Comparison of ENCODE assay signal across 8 mouse cellular contexts in the genomic region with DNA sequence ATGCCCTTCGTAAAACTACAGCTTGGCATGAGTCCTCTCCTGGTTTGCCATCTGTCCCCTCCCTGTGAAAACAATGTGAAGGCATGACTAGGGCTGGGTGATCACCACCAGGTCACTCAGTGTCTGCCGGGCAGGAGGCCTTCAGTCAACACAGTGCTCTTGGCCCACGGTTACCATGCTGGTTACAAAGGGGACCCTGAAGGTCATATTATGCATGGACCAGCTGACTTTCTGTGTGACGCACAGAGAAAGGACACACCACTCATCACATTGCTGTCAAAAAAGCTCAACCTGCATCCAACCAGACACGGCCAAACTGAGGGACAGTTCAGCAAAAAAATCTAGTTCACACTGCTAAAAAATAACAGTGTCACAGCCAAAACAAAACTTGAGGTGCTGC. TPM values are rescaled to one million over a fixed set of nuclear protein-coding genes. Genes with fewer than 3 reads are reported as not detected.
A peak's percentile ranks its signal among the peaks of the same experiment; 100 is the strongest.
DNase-seq lines count a peak whose midpoint lies in the region; ATAC-seq and TF ChIP-seq lines count a peak whose summit lies in the region.

A gene (minus strand): TSS at position 34 of the 400 bp plus-strand sequence.

- intact Hi-C loops in heart, postnatal 25 days (cut with DNase I): loop anchor here (10.0 kb wide), 1 partner anchor 205 kb away; no protein-coding TSS in a partner anchor

- 86% methylated on average over 5 of the region's 5 CpGs for WGBS in limb, embryonic 13.5 days
- WGBS in olfactory bulb, adult 2 months: 88% methylated on average over 5 of the region's 5 CpGs

- no peaks in the 10 kb centered on the region for H3K9me3 ChIP-seq in erythroblast, embryonic 14.5 days (ENCODE audit: control insufficient read depth, low read length)
- no peaks in the 10 kb centered on the region for H3K9me3 ChIP-seq in limb, embryonic 13.5 days

- H3K4me3 ChIP-seq in erythroblast, embryonic 14.5 days (replicated peaks): peak within 1 kb of the TSS; percentile 84
- H3K4me3 ChIP-seq in limb, embryonic 13.5 days: peak within 1 kb of the TSS; percentile 96
- H3K4me3 ChIP-seq in olfactory bulb, adult 2 months (ENCODE audit: insufficient read depth, low read depth, low read length): peak within 1 kb of the TSS; percentile 96

- ATAC-seq in limb, embryonic 13.5 days (ENCODE audit: low FRiP score, low read depth): no peak

- no peak within 1 kb of the TSS for H3K27ac ChIP-seq in limb, embryonic 13.5 days
- H3K27ac ChIP-seq in olfactory bulb, adult 2 months (ENCODE audit: insufficient read depth, low read depth, low read length): peak within 1 kb of the TSS; percentile 74

- no peak for DNase-seq in thymus, postnatal 0 days (ENCODE audit: low spot score)
- DNase-seq in thymus, postnatal 36 days: no peak
- DNase-seq in heart, postnatal 25 days (ENCODE audit: low spot score): no peak
- no peak for DNase-seq in frontal cortex, postnatal 10 days (ENCODE audit: low spot score in 2 of 2)
- no peak for DNase-seq in frontal cortex, postnatal 36 days (ENCODE audit: low spot score in 2 of 2)

- TF ChIP-seq POLR2A in olfactory bulb, adult 2 months (IDR thresholded peaks at IDR 0.05; ENCODE audit: insufficient read depth, low read depth, low read length): no peak

- H3K9ac ChIP-seq in limb, embryonic 13.5 days: peak within 1 kb of the TSS; percentile 97

- H3K4me2 ChIP-seq in limb, embryonic 13.5 days (replicated peaks): peak within 1 kb of the TSS; percentile 64

- H3K36me3 ChIP-seq in erythroblast, embryonic 14.5 days (ENCODE audit: control insufficient read depth): peaks cover 21% of the 10 kb centered on the region
- H3K36me3 ChIP-seq in limb, embryonic 13.5 days: peaks cover 19% of the 10 kb centered on the region

- H3K4me1 ChIP-seq in erythroblast, embryonic 14.5 days (ENCODE audit: control insufficient read depth): peaks cover 23% of the 10 kb centered on the region
- H3K4me1 ChIP-seq in limb, embryonic 13.5 days: peaks cover 13% of the 10 kb centered on the region
- H3K4me1 ChIP-seq in olfactory bulb, adult 2 months (ENCODE audit: control insufficient read depth, insufficient read depth, low read length): peaks cover 6% of the 10 kb centered on the region

- H3K27me3 ChIP-seq in erythroblast, embryonic 14.5 days (ENCODE audit: control insufficient read depth): peaks cover 2% of the 10 kb centered on the region; the same call in 1 of the 2 replicates
- no peaks in the 10 kb centered on the region for H3K27me3 ChIP-seq in limb, embryonic 13.5 days

- no peak for TF ChIP-seq CTCF in olfactory bulb, adult 2 months (IDR thresholded peaks at IDR 0.05; ENCODE audit: insufficient read depth, low read depth, low read length)

RNA-seq across cellular contexts. Expression of the gene that starts here (rescaled TPM):
- polyA plus RNA-seq in thymus, postnatal 0 days (2015; fragmentation: Nextera tagmentation; extraction: Ambion mirVana): 10.7 and 13.9 TPM in 2 replicates
- polyA plus RNA-seq in erythroblast, embryonic 14.5 days (2012): 0.80 and 0.85 TPM in 2 replicates
- 10 to 100 TPM; 26.0 to 27.3 TPM for total RNA-seq in heart, postnatal 25 days (2021)
- 11.9 and 15.4 TPM in 2 replicates for polyA plus RNA-seq in limb, embryonic 13.5 days (2015; fragmentation: Nextera tagmentation; extraction: Ambion mirVana)
- polyA plus RNA-seq in olfactory bulb, adult 2 months (2012; ENCODE audit: insufficient read depth, insufficient read length, low replicate concordance, missing spikeins): not detected in 2 replicates
